Mouse (Mus musculus) small intestine, adult 2 months (tissue): ENCODE measurements at regions not wholly inside any gene's neighbourhood (a gene's known extent, or its start where the extent isn't known, plus 50 kb on each side); places are given as distances from the start of the nearest gene placed in this dataset.

Experiments
- CTCF ChIP-seq: fragments of 200-500 bp; IDR thresholded peaks from 2 replicates; pipeline ENCODE4 v1.5.1; 2012; ENCODE audit warnings: low read depth, mild to moderate bottlenecking, control low read depth, inconsistent platforms, low read length, moderate library complexity, mixed read lengths; ENCODE audit not compliant: insufficient replicate concordance, insufficient read length; ENCODE audit errors: extremely low read depth
- POLR2A ChIP-seq: fragments of 200-500 bp; IDR thresholded peaks from 2 replicates; pipeline ENCODE4 v1.6.1; 2012; ENCODE audit warnings: low read depth, mild to moderate bottlenecking, control low read depth, inconsistent platforms, low read length, moderate library complexity

DNA sequence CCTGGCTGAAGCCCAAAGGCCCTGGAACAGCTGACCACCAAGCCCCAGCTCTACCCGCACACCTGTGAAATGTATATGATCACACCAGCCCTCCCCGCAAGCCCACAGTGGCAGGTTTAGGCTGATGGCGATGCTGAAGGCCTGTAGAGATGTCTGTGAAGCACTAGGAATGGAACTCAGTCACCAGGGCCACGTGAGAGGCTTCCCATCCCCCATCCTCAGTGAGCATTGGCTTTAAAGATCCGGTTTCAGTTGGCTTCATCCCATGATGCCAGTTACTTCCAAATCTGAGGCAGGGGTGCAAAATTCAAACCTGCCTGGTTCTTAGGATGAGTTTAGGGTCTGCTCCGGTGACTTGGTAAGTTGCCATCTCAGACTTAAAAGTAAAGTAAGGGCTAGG lies 91.9 kb downstream of the Rpl14 start:
- TF ChIP-seq CTCF = no peak
- TF ChIP-seq POLR2A = no peak
